Mouse (Mus musculus): Measurements from ENCODE around the gene Bcl6b.

DNA sequence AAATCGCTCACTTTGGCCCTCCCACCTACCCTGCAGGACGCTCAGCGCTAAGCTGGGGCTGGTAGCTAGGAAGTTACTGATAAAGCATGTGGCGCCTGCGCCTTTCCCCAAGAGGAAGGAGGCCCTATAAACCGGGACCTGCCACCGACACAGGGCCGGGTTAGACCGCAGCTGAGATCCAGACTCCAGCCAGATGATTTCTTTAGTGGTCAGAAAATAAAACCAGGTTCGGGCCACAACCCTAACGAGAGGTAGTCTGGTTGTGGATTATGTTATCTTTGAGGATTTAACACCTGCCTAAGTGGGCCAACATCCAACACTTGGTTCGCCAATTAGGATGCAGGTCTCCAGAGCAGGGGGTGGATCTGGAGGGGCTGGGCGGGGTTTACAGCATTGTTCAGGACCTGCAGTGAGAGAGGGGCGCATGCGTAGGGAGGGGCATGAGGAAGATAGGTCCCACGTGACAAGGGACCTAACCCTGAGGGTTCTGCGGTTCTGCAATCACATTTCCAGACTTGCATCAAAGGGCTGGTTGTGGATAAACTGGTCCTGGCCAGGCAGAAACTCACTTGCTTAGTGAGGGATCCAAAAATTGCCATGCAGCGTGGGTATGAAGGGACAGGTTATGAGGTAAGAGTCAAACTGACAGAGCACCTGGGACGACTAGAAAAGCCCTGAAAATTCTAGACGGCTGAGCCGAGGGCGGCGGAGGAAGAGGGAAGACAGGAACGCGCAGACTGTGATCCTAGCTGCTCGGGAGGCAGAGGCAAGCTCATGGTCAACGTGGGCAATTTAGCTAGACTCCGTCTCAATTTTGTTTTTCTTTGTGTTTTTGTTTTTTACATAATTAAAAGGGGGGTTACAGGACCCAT lies 8.6 kb downstream of the Bcl6b start, which contains the start of gene Slc16a13:
- TF ChIP-seq POLR2A (IDR thresholded peaks at IDR 0.05; ENCODE audit: low read depth, low read length), result peak; percentile 90
- no peak for TF ChIP-seq CTCF (IDR thresholded peaks at IDR 0.05; ENCODE audit: borderline replicate concordance, insufficient read depth, low read length)

Measured in embryonic fibroblast, embryonic 13.5 days (primary cell).